Mouse (Mus musculus) WW6 (cell line): Measurements from ENCODE around the gene Bmp3.

ENCODE experiments used
- DNase-seq: peaks from one replicate; pipeline ENCODE4 v3.0.0-alpha.2; 2013; ENCODE audit warnings: low read depth, low spot score

Bmp3 gene

DNA sequence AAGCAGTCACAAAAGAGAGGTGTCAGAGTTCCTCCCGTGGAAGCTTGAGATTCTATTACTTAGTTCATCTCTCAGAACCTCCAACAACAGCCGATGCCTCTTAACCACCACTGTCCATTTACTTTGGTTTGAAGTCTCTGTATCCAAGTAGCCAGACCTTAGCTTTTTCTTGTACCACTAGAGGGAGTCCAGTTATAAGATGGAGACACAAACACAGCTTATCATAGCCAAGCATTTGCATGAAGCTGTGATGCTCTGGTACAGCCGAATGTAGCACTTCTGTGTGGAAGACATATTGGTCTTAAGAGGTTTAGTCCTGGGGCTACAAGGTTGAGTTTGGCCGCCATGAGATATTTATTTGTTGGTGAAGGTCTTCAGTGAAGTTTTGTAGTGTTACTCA is 48.1 kb downstream of the Bmp3 start:
- DNase-seq: no peak

DNA sequence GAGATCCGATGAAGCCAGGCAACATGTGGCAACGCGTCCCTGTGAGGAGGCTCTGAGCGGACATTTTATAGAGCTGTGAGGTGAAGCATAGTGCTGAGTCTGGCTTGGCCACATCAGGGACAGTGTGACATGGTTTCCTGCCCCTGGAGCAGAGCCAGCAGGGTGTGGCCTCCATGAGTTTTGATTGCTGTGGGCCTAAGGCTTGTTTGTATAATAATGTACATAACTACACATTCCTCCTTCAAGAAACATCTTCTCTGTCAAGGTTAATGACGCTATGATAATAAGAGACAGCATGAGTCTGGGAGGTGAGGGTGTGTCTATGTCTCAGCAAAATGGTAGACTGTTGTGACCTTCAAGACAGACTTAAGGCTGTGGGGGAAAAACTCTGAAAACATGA is 64.5 kb downstream of the Bmp3 start:
- DNase-seq: no peak

DNA sequence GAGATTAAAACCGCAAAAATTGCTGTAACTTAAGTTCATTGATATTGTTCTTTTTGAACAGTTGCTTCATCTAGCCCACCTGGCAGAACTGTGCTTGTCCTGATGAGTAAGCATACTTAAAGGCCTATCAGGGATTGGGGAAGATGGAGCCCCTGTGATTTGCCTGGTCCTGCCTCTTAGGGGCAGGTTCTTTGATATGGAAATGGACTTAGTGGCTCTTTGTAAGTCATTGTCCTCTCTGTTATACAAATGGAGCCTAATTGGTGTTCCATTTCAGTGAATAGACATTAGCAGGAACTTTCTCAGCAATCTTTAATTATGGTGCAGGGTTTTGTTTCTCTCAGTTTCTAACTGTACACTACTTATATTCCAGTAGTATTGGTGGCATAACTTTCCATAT is 67.4 kb downstream of the Bmp3 start:
- no peak for DNase-seq

DNA sequence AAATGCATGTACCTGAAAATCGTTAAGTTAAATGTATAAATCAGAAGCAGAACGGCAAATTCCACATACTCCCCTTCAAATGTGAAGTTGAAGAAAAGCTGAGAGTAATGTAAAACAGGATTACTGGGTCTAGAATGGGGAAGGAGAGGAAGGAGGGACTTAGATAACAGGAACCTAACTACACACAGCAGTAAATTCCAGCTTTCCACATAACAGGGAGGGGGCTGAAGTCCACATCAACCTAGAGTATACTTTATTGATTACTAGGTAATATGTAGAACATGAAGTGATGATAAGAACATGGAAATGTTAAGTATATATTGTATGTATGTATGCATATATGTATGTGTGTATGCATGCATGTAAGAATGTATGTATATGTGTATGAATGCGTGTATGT is 68.7 kb downstream of the Bmp3 start:
- no peak for DNase-seq
